Mouse (Mus musculus) kidney, embryonic 16.5 days (tissue): Measurements from ENCODE around the gene Prkag1. TPM values are rescaled to one million over a fixed set of nuclear protein-coding genes. Genes with fewer than 3 reads are reported as not detected.

Experiments used
- ATAC-seq: fragments of 200-750 bp; cut with Nextera tagmentation; 2 replicates; pipeline ENCODE4 v1.8.0; 2017; ENCODE audit warnings: moderate TSS enrichment; ENCODE audit not compliant: low FRiP score, low TSS enrichment
- H3K27ac ChIP-seq: fragments of 300-500 bp; sonication (generic); 2 replicates; pipeline ENCODE4 v1.5.1; 2014; ENCODE audit warnings: low read length
- H3K27me3 ChIP-seq: fragments of 300-500 bp; sonication (generic); 2 replicates; pipeline ENCODE4 v1.6.1; 2014; ENCODE audit warnings: low read length, control low read depth, mixed read lengths; ENCODE audit not compliant: insufficient read depth
- H3K36me3 ChIP-seq: fragments of 300-500 bp; sonication (generic); 2 replicates; pipeline ENCODE4 v1.6.1; 2014; ENCODE audit warnings: low read length, control low read depth, mixed read lengths; ENCODE audit not compliant: insufficient read depth
- H3K4me1 ChIP-seq: fragments of 300-500 bp; sonication (generic); 2 replicates; pipeline ENCODE4 v1.6.1; 2014; ENCODE audit warnings: low read length, control low read depth, mixed read lengths; ENCODE audit not compliant: insufficient read depth
- H3K4me2 ChIP-seq: fragments of 300-500 bp; sonication (generic); replicated peaks from 2 replicates; pipeline ENCODE4 v1.6.1; 2014; ENCODE audit warnings: low read depth, low read length
- H3K4me3 ChIP-seq: fragments of 300-500 bp; sonication (generic); 2 replicates; pipeline ENCODE4 v1.5.1; 2014; ENCODE audit warnings: mild to moderate bottlenecking, low read length
- H3K9ac ChIP-seq: fragments of 300-500 bp; sonication (generic); replicated peaks from 2 replicates; pipeline ENCODE4 v1.6.1; 2014; ENCODE audit warnings: low read length
- H3K9me3 ChIP-seq: fragments of 300-500 bp; sonication (generic); 2 replicates; pipeline ENCODE4 v1.6.1; 2016; ENCODE audit warnings: low read length, control low read depth
- WGBS: fragments of 180-500 bp; shearing (Covaris S2); extraction: QIAGEN DNeasy Blood & Tissue Kit; methylation state at CpG from one replicate; pipeline ENCODE4 v1.1.7; 2014; 5-methylcytosine and 5-hydroxymethylcytosine counted together
- polyA plus RNA-seq: library from polyadenylated mRNA; unstranded; fragments of >200 nt; fragmentation: Nextera tagmentation; extraction: Ambion mirVana; gene quantifications from 2 replicates; pipeline ENCODE4 v1.2.1, GENCODE M21; 2015

Gene Prkag1
- polyA plus RNA-seq, 1 experiment from 2014 or later: 119 TPM

- Histone ChIP-seq H3K27me3 (peaks cover 100% of the 10 kb centered on the region), H3K9ac (peak overlapping the region; percentile 38), H3K36me3 (no peaks in the 10 kb centered on the region), H3K4me3 (peak overlapping the region; percentile 27), H3K4me1 (peaks cover 41% of the 10 kb centered on the region), H3K9me3 (no peaks in the 10 kb centered on the region), H3K27ac (no peak overlapping the region), H3K4me2 (peak overlapping the region; percentile 48)
- ATAC-seq: peak; percentile 58; the same call in 1 of the 2 replicates
- WGBS: under 1% methylated on average over 62 of the region's 62 CpGs
These were observed 54.9 kb downstream of the Prkag1 start for GRCm38 (mm10) chr15:98776280-98777004.

GRCm38 (mm10) chr15:98775533-98775932 lies 55.8 kb downstream of the Prkag1 start:
- Histone ChIP-seq H3K4me1 (peaks cover 41% of the 10 kb centered on the region), H3K4me2 (peak overlapping the region; percentile 48; the same call in 1 of the 2 replicates)

GRCm38 (mm10) chr15:98774096-98774495 lies 57.2 kb downstream of the Prkag1 start:
- Histone ChIP-seq H3K27ac (no peak overlapping the region), H3K27me3 (peaks cover 88% of the 10 kb centered on the region), H3K9me3 (no peaks in the 10 kb centered on the region), H3K4me1 (peaks cover 41% of the 10 kb centered on the region), H3K4me3 (no peak overlapping the region), H3K36me3 (no peaks in the 10 kb centered on the region), H3K4me2 (no peak overlapping the region), H3K9ac (no peak overlapping the region)
- 16% methylated on average over 15 of the region's 15 CpGs for WGBS
- no peak for ATAC-seq

More at GRCm38 (mm10) chr15:98775533-98775932, 55.8 kb downstream of the Prkag1 start:
- Histone ChIP-seq H3K9ac (no peak overlapping the region), H3K36me3 (no peaks in the 10 kb centered on the region), H3K4me3 (no peak overlapping the region), H3K27me3 (peaks cover 99% of the 10 kb centered on the region), H3K27ac (no peak overlapping the region), H3K9me3 (no peaks in the 10 kb centered on the region)
- ATAC-seq: no peak
- 2% methylated on average over 5 of the region's 5 CpGs for WGBS

- H3K4me2 ChIP-seq: peak overlapping the region; percentile 63
- no peak; the same call in 1 of the 2 replicates for ATAC-seq
- no peaks in the 10 kb centered on the region for H3K36me3 ChIP-seq
- H3K27ac ChIP-seq: no peak overlapping the region
- H3K9me3 ChIP-seq: no peaks in the 10 kb centered on the region
- H3K4me3 ChIP-seq: peak overlapping the region; percentile 43
- peaks cover 77% of the 10 kb centered on the region for H3K27me3 ChIP-seq
- H3K4me1 ChIP-seq: peaks cover 32% of the 10 kb centered on the region
- H3K9ac ChIP-seq: peak overlapping the region; percentile 33
- WGBS: 2% methylated on average over 36 of the region's 36 CpGs
These were observed 58.7 kb downstream of the Prkag1 start for GRCm38 (mm10) chr15:98772511-98773211.

GRCm38 (mm10) chr15:98771813-98772425 lies 59.4 kb downstream of the Prkag1 start:
- 6% methylated on average over 12 of the region's 12 CpGs for WGBS
- Histone ChIP-seq H3K27me3 (peaks cover 70% of the 10 kb centered on the region), H3K27ac (no peak overlapping the region), H3K36me3 (no peaks in the 10 kb centered on the region), H3K4me3 (peak overlapping the region; percentile 43), H3K9ac (peak overlapping the region; percentile 33; the same call in 1 of the 2 replicates), H3K4me2 (peak overlapping the region; percentile 63), H3K4me1 (peaks cover 29% of the 10 kb centered on the region), H3K9me3 (no peaks in the 10 kb centered on the region)
- no peak for ATAC-seq

- no peak overlapping the region for H3K4me2 ChIP-seq
- H3K9ac ChIP-seq: no peak overlapping the region
- no peak for ATAC-seq
- H3K27ac ChIP-seq: no peak overlapping the region
- peaks cover 19% of the 10 kb centered on the region for H3K4me1 ChIP-seq
- peaks cover 37% of the 10 kb centered on the region for H3K27me3 ChIP-seq
- 38% methylated on average over 5 of the region's 5 CpGs for WGBS
- H3K9me3 ChIP-seq: no peaks in the 10 kb centered on the region
- no peak overlapping the region for H3K4me3 ChIP-seq
- no peaks in the 10 kb centered on the region for H3K36me3 ChIP-seq
These were observed 63.1 kb downstream of the Prkag1 start for GRCm38 (mm10) chr15:98768259-98768658.

GRCm38 (mm10) chr15:98765929-98766328 lies 65.4 kb downstream of the Prkag1 start:
- ATAC-seq: no peak
- Histone ChIP-seq H3K4me3 (no peak overlapping the region), H3K36me3 (no peaks in the 10 kb centered on the region), H3K9me3 (no peaks in the 10 kb centered on the region), H3K27ac (no peak overlapping the region), H3K4me1 (peaks cover 15% of the 10 kb centered on the region), H3K27me3 (peaks cover 14% of the 10 kb centered on the region), H3K9ac (no peak overlapping the region), H3K4me2 (no peak overlapping the region)
- WGBS: 76% methylated on average over 4 of the region's 4 CpGs

Other genes starting within 250 kb of the Prkag1 start
- gene Adcy6, start 221.4 kb downstream of the Prkag1 start, polyA plus RNA-seq: 24.4 and 26.0 TPM in 2 replicates
- gene Cacnb3, start 200.7 kb downstream of the Prkag1 start, polyA plus RNA-seq: 34.4 and 34.9 TPM in 2 replicates
- 19.0 and 27.1 TPM in 2 replicates for gene Ddx23, start 168.6 kb downstream of the Prkag1 start, polyA plus RNA-seq
- 0.45 and 0.75 TPM in 2 replicates for gene Rnd1, start 154.1 kb downstream of the Prkag1 start, polyA plus RNA-seq
- 0.95 and 1.1 TPM in 2 replicates for gene Ccdc65, start 123.3 kb downstream of the Prkag1 start, polyA plus RNA-seq
- 36.6 and 39.1 TPM in 2 replicates for gene Fkbp11, start 103.3 kb downstream of the Prkag1 start, polyA plus RNA-seq
- 56.3 and 59.5 TPM in 2 replicates for gene Arf3, start 68.3 kb downstream of the Prkag1 start, polyA plus RNA-seq
- gene Wnt10b, start 53.4 kb downstream of the Prkag1 start, polyA plus RNA-seq: 0.17 TPM in 1 of 2 replicates, not detected in the other
- not detected in 2 replicates for gene Wnt1, start 41.7 kb downstream of the Prkag1 start, polyA plus RNA-seq
- gene Ddn, start 22.0 kb downstream of the Prkag1 start, polyA plus RNA-seq: 2.6 and 3.3 TPM in 2 replicates
- gene Kmt2d, start 39.7 kb upstream of the Prkag1 start, polyA plus RNA-seq: 12.4 and 14.1 TPM in 2 replicates
- 16.7 and 18.3 TPM in 2 replicates for gene Rhebl1, start 63.0 kb upstream of the Prkag1 start, polyA plus RNA-seq
- gene Dhh, start 67.0 kb upstream of the Prkag1 start, polyA plus RNA-seq: 1.4 and 1.8 TPM in 2 replicates
- gene Lmbr1l, start 86.7 kb upstream of the Prkag1 start, polyA plus RNA-seq: 17.6 and 18.9 TPM in 2 replicates
- gene Tuba1b, start 103.0 kb upstream of the Prkag1 start, polyA plus RNA-seq: 1,826 and 1,900 TPM in 2 replicates
- gene Gm49450, start 122.0 kb upstream of the Prkag1 start, polyA plus RNA-seq: not detected in 2 replicates
- 925 and 946 TPM in 2 replicates for gene Tuba1a, start 122.2 kb upstream of the Prkag1 start, polyA plus RNA-seq
- gene Tuba1c, start 198.4 kb upstream of the Prkag1 start, polyA plus RNA-seq: 213 and 219 TPM in 2 replicates
- 3.3 and 5.8 TPM in 2 replicates for gene Prph, start 223.7 kb upstream of the Prkag1 start, polyA plus RNA-seq
- 35.8 and 45.8 TPM in 2 replicates for gene Troap, start 243.1 kb upstream of the Prkag1 start, polyA plus RNA-seq